Mouse (Mus musculus) lung, postnatal 0 days (tissue): ENCODE measurements at regions not wholly inside any gene's neighbourhood (a gene's known extent, or its start where the extent isn't known, plus 50 kb on each side); places are given as distances from the start of the nearest gene placed in this dataset.

Experiments used
- ATAC-seq: fragments of 200-750 bp; cut with Nextera tagmentation; 2 replicates; pipeline ENCODE4 v1.8.0; 2017; ENCODE audit warnings: moderate library complexity
- DNase-seq: peaks from one replicate; pipeline ENCODE4 v3.0.0-alpha.2; 2016; ENCODE audit warnings: low spot score
- H3K27ac ChIP-seq: fragments of 300-500 bp; sonication (generic); 2 replicates; pipeline ENCODE4 v1.5.1; 2014; ENCODE audit warnings: antibody characterized with exemption, mild to moderate bottlenecking, low read length, mixed read lengths
- H3K27me3 ChIP-seq: fragments of 300-500 bp; sonication (generic); replicated peaks from 2 replicates; pipeline ENCODE4 v1.6.1; 2014; ENCODE audit warnings: low read length, mixed read lengths; ENCODE audit not compliant: insufficient read depth
- H3K36me3 ChIP-seq: fragments of 300-500 bp; sonication (generic); 2 replicates; pipeline ENCODE4 v1.6.1; 2014; ENCODE audit warnings: low read length, mixed read lengths; ENCODE audit not compliant: insufficient read depth
- H3K4me1 ChIP-seq: fragments of 300-500 bp; sonication (generic); 2 replicates; pipeline ENCODE4 v1.6.1; 2014; ENCODE audit warnings: antibody characterized with exemption, low read depth, low read length, mixed read lengths; ENCODE audit not compliant: insufficient read depth
- H3K4me2 ChIP-seq: fragments of 300-500 bp; sonication (generic); replicated peaks from 2 replicates; pipeline ENCODE4 v1.6.1; 2014; ENCODE audit warnings: low read depth, mild to moderate bottlenecking, low read length, moderate library complexity, mixed read lengths
- H3K4me3 ChIP-seq: fragments of 300-500 bp; sonication (generic); 2 replicates; pipeline ENCODE4 v1.5.1; 2014; ENCODE audit warnings: low read depth, low read length
- H3K9ac ChIP-seq: fragments of 300-500 bp; sonication (generic); replicated peaks from 2 replicates; pipeline ENCODE4 v1.6.1; 2014; ENCODE audit warnings: low read depth, mild to moderate bottlenecking
- H3K9me3 ChIP-seq: fragments of 300-500 bp; sonication (generic); 2 replicates; pipeline ENCODE4 v1.6.1; 2016; ENCODE audit warnings: low read length, mixed read lengths
- CTCF ChIP-seq: IDR thresholded peaks from 2 replicates; pipeline ENCODE4 v1.5.1; 2016; ENCODE audit warnings: antibody characterized with exemption, mild to moderate bottlenecking
- EP300 ChIP-seq: IDR thresholded peaks from 2 replicates; pipeline ENCODE4 v1.6.1; 2016; ENCODE audit warnings: antibody characterized with exemption, mild to moderate bottlenecking, control low read depth
- WGBS: fragments of 180-500 bp; shearing (Covaris S2); extraction: QIAGEN DNeasy Blood & Tissue Kit; methylation state at CpG from one replicate; pipeline ENCODE4 v1.1.7; 2014; 5-methylcytosine and 5-hydroxymethylcytosine counted together

DNA sequence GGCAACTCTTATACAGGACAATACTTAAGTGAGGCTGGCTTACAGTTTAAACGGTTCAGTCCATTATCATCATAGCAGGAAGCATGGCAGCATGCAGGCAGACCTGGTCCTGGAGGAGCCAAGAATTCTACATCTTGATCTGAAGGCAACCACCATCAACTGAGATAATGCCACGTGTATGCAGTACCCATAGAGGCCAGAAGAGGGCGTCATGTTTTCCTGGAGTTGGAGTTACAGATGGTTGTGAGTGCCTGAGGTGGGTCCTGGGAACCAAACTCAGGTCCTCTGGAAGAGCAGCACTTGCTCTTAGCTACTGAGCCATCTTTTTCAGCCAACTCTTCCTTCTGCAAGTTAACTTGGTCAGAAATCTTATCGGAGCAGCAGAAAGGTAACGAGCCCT, 96.7 kb upstream of the 1600014C23Rik start:
- H3K4me1 ChIP-seq = no peaks in the 10 kb centered on the region
- no peak overlapping the region for H3K4me2 ChIP-seq
- WGBS = 79% methylated on average over 5 of the region's 5 CpGs
- H3K9ac ChIP-seq = no peak overlapping the region
- H3K36me3 ChIP-seq = no peaks in the 10 kb centered on the region
- peak; percentile 19; the same call in 1 of the 2 replicates for TF ChIP-seq CTCF
- TF ChIP-seq EP300 = no peak
- no peaks in the 10 kb centered on the region for H3K27me3 ChIP-seq
- no peak overlapping the region for H3K27ac ChIP-seq
- ATAC-seq (no peak), DNase-seq (no peak)
- no peak overlapping the region for H3K4me3 ChIP-seq
- H3K9me3 ChIP-seq = peaks cover 4% of the 10 kb centered on the region; the same call in 1 of the 2 replicates

GRCm38 (mm10) chr17:45829571-45829970, 95.9 kb upstream of the 1600014C23Rik start:
- H3K9me3 ChIP-seq = peaks cover 4% of the 10 kb centered on the region; the same call in 1 of the 2 replicates

DNA sequence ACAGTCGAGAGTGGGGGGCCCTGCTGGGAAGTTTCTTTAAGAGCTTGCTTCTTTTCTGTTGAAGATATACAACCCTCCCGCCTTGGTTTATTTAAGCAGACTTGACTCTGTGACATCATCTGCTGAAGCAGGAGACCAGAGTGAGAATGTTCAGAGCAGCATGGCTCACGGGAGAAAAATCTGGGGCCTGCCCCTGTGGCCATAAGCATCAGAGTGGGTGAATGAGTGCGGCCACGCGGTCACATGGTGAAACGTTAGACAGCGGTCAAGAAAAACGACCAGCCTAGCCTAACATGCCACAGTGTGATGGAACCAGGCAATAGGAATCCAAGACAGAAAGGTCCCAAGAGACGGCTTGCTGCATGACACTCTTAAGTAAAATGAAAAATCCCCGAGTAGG, 95.2 kb upstream of the 1600014C23Rik start:
- Histone ChIP-seq H3K27ac (no peak overlapping the region), H3K9ac (no peak overlapping the region), H3K4me2 (no peak overlapping the region), H3K27me3 (no peaks in the 10 kb centered on the region), H3K36me3 (no peaks in the 10 kb centered on the region), H3K4me1 (no peaks in the 10 kb centered on the region), H3K9me3 (peaks cover 4% of the 10 kb centered on the region; the same call in 1 of the 2 replicates), H3K4me3 (no peak overlapping the region)
- 72% methylated on average over 11 of the region's 11 CpGs for WGBS
- DNase-seq (no peak), ATAC-seq (no peak)
- TF ChIP-seq CTCF (no peak), EP300 (no peak)

More at GRCm38 (mm10) chr17:45829571-45829970, 95.9 kb upstream of the 1600014C23Rik start:
- WGBS = 88% methylated on average over 9 of the region's 9 CpGs
- DNase-seq (no peak), ATAC-seq (no peak)
- no peak overlapping the region for H3K4me2 ChIP-seq
- H3K9ac ChIP-seq = no peak overlapping the region
- no peaks in the 10 kb centered on the region for H3K36me3 ChIP-seq
- H3K4me1 ChIP-seq = no peaks in the 10 kb centered on the region
- no peak overlapping the region for H3K27ac ChIP-seq
- H3K4me3 ChIP-seq = no peak overlapping the region
- TF ChIP-seq EP300 = no peak
- TF ChIP-seq CTCF = no peak
- no peaks in the 10 kb centered on the region for H3K27me3 ChIP-seq

- ATAC-seq = no peak
- no peaks in the 10 kb centered on the region for H3K4me1 ChIP-seq
- H3K4me3 ChIP-seq = no peak overlapping the region
- H3K4me2 ChIP-seq = no peak overlapping the region
- H3K9ac ChIP-seq = no peak overlapping the region
- DNase-seq = no peak
- no peaks in the 10 kb centered on the region for H3K36me3 ChIP-seq
- H3K27me3 ChIP-seq = no peaks in the 10 kb centered on the region
- peaks cover 4% of the 10 kb centered on the region; the same call in 1 of the 2 replicates for H3K9me3 ChIP-seq
- TF ChIP-seq EP300 (no peak), CTCF (no peak)
- WGBS = 63% methylated on average over 9 of the region's 9 CpGs
- H3K27ac ChIP-seq = no peak overlapping the region
Observed at GRCm38 (mm10) chr17:45828284-45828824, 94.7 kb upstream of the 1600014C23Rik start.

- H3K27ac ChIP-seq = no peak overlapping the region
- H3K36me3 ChIP-seq = no peaks in the 10 kb centered on the region
- no peak overlapping the region for H3K9ac ChIP-seq
- 40% methylated on average over 8 of the region's 8 CpGs for WGBS
- no peak for ATAC-seq
- no peaks in the 10 kb centered on the region for H3K4me1 ChIP-seq
- H3K4me3 ChIP-seq = no peak overlapping the region
- no peak for DNase-seq
- H3K27me3 ChIP-seq = no peaks in the 10 kb centered on the region
- TF ChIP-seq EP300 (no peak), CTCF (no peak)
- H3K9me3 ChIP-seq = peaks cover under 1% of the 10 kb centered on the region; the same call in 1 of the 2 replicates
- H3K4me2 ChIP-seq = no peak overlapping the region
Observed at GRCm38 (mm10) chr17:45824977-45825376, 91.3 kb upstream of the 1600014C23Rik start.

GRCm38 (mm10) chr17:45823501-45823900, 89.9 kb upstream of the 1600014C23Rik start:
- ATAC-seq = no peak
- no peaks in the 10 kb centered on the region for H3K36me3 ChIP-seq
- H3K4me3 ChIP-seq = no peak overlapping the region
- no peak for DNase-seq
- H3K9ac ChIP-seq = no peak overlapping the region
- H3K4me1 ChIP-seq = no peaks in the 10 kb centered on the region
- no peak overlapping the region for H3K27ac ChIP-seq
- no peak overlapping the region for H3K4me2 ChIP-seq
- WGBS = 69% methylated on average over 5 of the region's 5 CpGs
- no peaks in the 10 kb centered on the region for H3K27me3 ChIP-seq
- TF ChIP-seq EP300 = no peak
- no peaks in the 10 kb centered on the region for H3K9me3 ChIP-seq

DNA sequence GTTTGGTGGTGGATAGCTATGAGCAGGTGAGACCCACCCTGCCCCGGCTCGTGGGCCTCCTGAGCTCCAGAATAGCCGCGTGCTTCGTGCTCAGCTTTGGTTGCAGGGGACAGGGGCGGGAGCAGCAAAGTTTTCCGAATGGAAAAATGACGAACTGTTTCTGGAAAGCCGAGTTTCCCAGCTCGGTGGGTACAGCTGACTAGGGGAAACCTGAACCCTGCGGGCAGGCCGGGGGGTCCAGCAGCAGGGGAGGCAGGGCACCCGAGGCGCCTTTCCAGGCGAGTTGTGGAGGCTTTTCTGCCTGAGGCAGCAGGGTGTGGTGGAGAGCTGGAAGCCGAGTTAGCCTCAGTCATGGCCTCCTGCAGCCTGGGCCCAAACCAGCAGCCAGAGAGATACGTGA, 88.8 kb upstream of the 1600014C23Rik start:
- no peaks in the 10 kb centered on the region for H3K4me1 ChIP-seq
- no peak overlapping the region for H3K27ac ChIP-seq
- no peaks in the 10 kb centered on the region for H3K9me3 ChIP-seq
- no peak overlapping the region for H3K9ac ChIP-seq
- DNase-seq (no peak), ATAC-seq (no peak)
- H3K36me3 ChIP-seq = no peaks in the 10 kb centered on the region
- no peak overlapping the region for H3K4me3 ChIP-seq
- TF ChIP-seq CTCF (no peak), EP300 (no peak)
- H3K27me3 ChIP-seq = no peaks in the 10 kb centered on the region
- 76% methylated on average over 17 of the region's 17 CpGs for WGBS
- no peak overlapping the region for H3K4me2 ChIP-seq
